Mouse (Mus musculus): ENCODE data around the gene 1700029I15Rik. TPM values are rescaled to one million over a fixed set of nuclear protein-coding genes. Genes with fewer than 3 reads are reported as not detected.
A peak's percentile ranks its signal among the peaks of the same experiment; 100 is the strongest.

Gene 1700029I15Rik
- total RNA-seq, 1 experiment = 1.3 TPM

DNA sequence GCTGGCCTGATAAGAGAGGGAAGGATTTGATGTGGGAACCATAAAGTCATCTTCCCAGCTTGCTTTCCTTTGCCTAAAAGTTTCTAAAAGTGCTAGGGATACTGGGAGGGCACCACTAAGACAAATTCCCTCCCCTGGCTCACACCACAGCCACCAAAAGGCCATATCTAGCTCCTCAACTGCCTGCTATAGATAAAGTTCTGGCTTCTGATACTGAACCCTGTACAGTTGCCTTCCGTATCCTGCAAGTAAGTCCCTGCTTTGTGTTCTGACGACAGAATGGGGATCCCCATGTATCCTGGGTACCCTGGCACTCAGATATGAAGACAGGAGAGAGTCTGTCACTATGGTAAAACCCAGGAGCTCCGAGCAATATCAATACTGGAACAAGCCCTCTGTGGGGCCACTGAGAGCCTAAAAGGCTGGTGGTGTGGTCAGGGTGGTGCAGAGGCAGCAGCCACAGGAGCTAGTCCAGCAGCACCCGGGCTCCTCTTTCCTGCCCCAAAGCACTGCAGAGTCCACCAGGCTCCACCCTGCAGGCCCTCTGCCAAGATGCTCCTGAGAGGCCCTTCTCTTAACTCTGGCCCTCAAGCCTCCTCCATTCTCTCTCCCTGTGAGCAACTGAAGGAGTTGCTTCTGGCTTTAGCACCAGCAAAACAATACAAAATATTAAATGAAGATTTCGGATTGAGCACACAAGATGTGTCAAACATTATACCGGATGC, 8.0 kb downstream of the 1700029I15Rik start:
- peaks cover 2 to 11% of the 10 kb centered on the region in 2 experiments; a peak in 1 of 4 replicates for H3K4me1 ChIP-seq (ENCODE audit: control insufficient read depth in 2 of 2, insufficient read depth in 2 of 2, low read length in 2 of 2, poor library complexity in 1 of 2)
- no peaks in the 10 kb centered on the region for H3K9me3 ChIP-seq (ENCODE audit: control insufficient read depth, insufficient read depth, low read depth, low read length)
- no peak overlapping the region for H3K4me3 ChIP-seq (ENCODE audit: insufficient read depth in 1 of 2, low read depth in 1 of 2, low read length in 2 of 2, poor library complexity in 1 of 2, severe bottlenecking in 1 of 2)
- DNase-seq (ENCODE audit: low read depth, low spot score) = no peak
- no peak overlapping the region for H3K27ac ChIP-seq (ENCODE audit: insufficient read depth, low read depth, low read length, poor library complexity, severe bottlenecking)
- in situ Hi-C loops (cut with MboI; ENCODE audit: low sequenced_read_pairs in 2 of 2, unreplicated experiment in 2 of 2) = no loop called here
- H3K36me3 ChIP-seq (ENCODE audit: control insufficient read depth, insufficient read depth, low read length, poor library complexity, severe bottlenecking) = peaks cover 16% of the 10 kb centered on the region; the same call in 1 of the 2 replicates
- TF ChIP-seq ZC3H11A (IDR thresholded peaks at IDR 0.05; ENCODE audit: borderline replicate concordance, low read depth, low read length) = no peak
- TF ChIP-seq ZNF384 (IDR thresholded peaks at IDR 0.05; ENCODE audit: low read depth, low read length) = no peak
- no peak for TF ChIP-seq CHD2 (IDR thresholded peaks at IDR 0.05; ENCODE audit: low read depth, low read length)
- TF ChIP-seq MAFK (IDR thresholded peaks at IDR 0.05; ENCODE audit: insufficient read depth, low read depth, low read length) = no peak
- no peak for TF ChIP-seq HCFC1 (IDR thresholded peaks at IDR 0.05; ENCODE audit: borderline replicate concordance, insufficient read depth, low read length)
- H3K9ac ChIP-seq (ENCODE audit: insufficient read depth, low read depth, low read length, poor library complexity, severe bottlenecking) = no peak overlapping the region

DNA sequence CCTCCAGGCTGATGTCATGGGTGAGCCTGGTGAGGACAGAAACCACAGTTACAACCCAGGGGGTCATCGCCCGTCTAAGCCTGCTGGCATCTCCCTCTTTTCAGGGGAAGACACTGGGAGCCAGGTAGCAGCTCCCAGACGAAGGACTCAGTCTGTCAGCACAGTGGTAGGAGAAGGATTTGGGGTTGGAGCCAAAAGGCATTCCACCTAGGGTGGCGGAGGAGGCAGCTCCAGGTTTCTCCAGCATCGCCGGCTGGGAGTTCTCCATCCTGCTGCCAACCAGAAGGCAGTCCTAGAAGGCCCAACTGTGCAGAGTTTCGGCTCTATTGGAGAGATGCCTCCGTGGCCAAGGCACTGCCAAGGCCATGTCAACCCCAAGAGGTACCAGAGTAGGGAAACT, 8.8 kb downstream of the 1700029I15Rik start:
- H3K4me1 ChIP-seq (ENCODE audit: control insufficient read depth in 2 of 2, insufficient read depth in 2 of 2, low read length in 2 of 2, poor library complexity in 1 of 2) = peaks cover 2 to 7% of the 10 kb centered on the region in 2 experiments; a peak in 1 of 4 replicates
- TF ChIP-seq CHD2 (IDR thresholded peaks at IDR 0.05; ENCODE audit: low read depth, low read length) (no peak), MAFK (IDR thresholded peaks at IDR 0.05; ENCODE audit: insufficient read depth, low read depth, low read length) (no peak), ZNF384 (IDR thresholded peaks at IDR 0.05; ENCODE audit: low read depth, low read length) (no peak), ZC3H11A (IDR thresholded peaks at IDR 0.05; ENCODE audit: borderline replicate concordance, low read depth, low read length) (no peak), HCFC1 (IDR thresholded peaks at IDR 0.05; ENCODE audit: borderline replicate concordance, insufficient read depth, low read length) (no peak)
- no peak for DNase-seq (ENCODE audit: low read depth, low spot score)
- no peak overlapping the region for H3K4me3 ChIP-seq (ENCODE audit: insufficient read depth in 1 of 2, low read depth in 1 of 2, low read length in 2 of 2, poor library complexity in 1 of 2, severe bottlenecking in 1 of 2)
- H3K9ac ChIP-seq (ENCODE audit: insufficient read depth, low read depth, low read length, poor library complexity, severe bottlenecking) = no peak overlapping the region
- H3K36me3 ChIP-seq (ENCODE audit: control insufficient read depth, insufficient read depth, low read length, poor library complexity, severe bottlenecking) = peaks cover 9% of the 10 kb centered on the region; the same call in 1 of the 2 replicates
- H3K9me3 ChIP-seq (ENCODE audit: control insufficient read depth, insufficient read depth, low read depth, low read length) = no peaks in the 10 kb centered on the region
- in situ Hi-C loops (cut with MboI; ENCODE audit: low sequenced_read_pairs in 2 of 2, unreplicated experiment in 2 of 2) = no loop called here
- H3K27ac ChIP-seq (ENCODE audit: insufficient read depth, low read depth, low read length, poor library complexity, severe bottlenecking) = no peak overlapping the region

- peaks cover 2% of the 10 kb centered on the region; the same call in 1 of the 2 replicates for H3K36me3 ChIP-seq (ENCODE audit: control insufficient read depth, insufficient read depth, low read length, poor library complexity, severe bottlenecking)
- no peaks in the 10 kb centered on the region for H3K9me3 ChIP-seq (ENCODE audit: control insufficient read depth, insufficient read depth, low read depth, low read length)
- in situ Hi-C loops (cut with MboI; ENCODE audit: low sequenced_read_pairs in 2 of 2, unreplicated experiment in 2 of 2) = no loop called here
- H3K27ac ChIP-seq (ENCODE audit: insufficient read depth, low read depth, low read length, poor library complexity, severe bottlenecking) = no peak overlapping the region
- no peak for TF ChIP-seq HCFC1 (IDR thresholded peaks at IDR 0.05; ENCODE audit: borderline replicate concordance, insufficient read depth, low read length)
- no peak for TF ChIP-seq MAFK (IDR thresholded peaks at IDR 0.05; ENCODE audit: insufficient read depth, low read depth, low read length)
- TF ChIP-seq ZNF384 (IDR thresholded peaks at IDR 0.05; ENCODE audit: low read depth, low read length) = no peak
- TF ChIP-seq CHD2 (IDR thresholded peaks at IDR 0.05; ENCODE audit: low read depth, low read length) = no peak
- TF ChIP-seq ZC3H11A (IDR thresholded peaks at IDR 0.05; ENCODE audit: borderline replicate concordance, low read depth, low read length) = no peak
- no peak overlapping the region; a peak in 1 of 4 replicates for H3K4me3 ChIP-seq (ENCODE audit: insufficient read depth in 1 of 2, low read depth in 1 of 2, low read length in 2 of 2, poor library complexity in 1 of 2, severe bottlenecking in 1 of 2)
- peaks cover 2 to 7% of the 10 kb centered on the region in 2 experiments; a peak in 1 of 4 replicates for H3K4me1 ChIP-seq (ENCODE audit: control insufficient read depth in 2 of 2, insufficient read depth in 2 of 2, low read length in 2 of 2, poor library complexity in 1 of 2)
- DNase-seq (ENCODE audit: low read depth, low spot score) = no peak
- H3K9ac ChIP-seq (ENCODE audit: insufficient read depth, low read depth, low read length, poor library complexity, severe bottlenecking) = no peak overlapping the region
Measured at GRCm38 (mm10) chr2:92391703-92392317, 9.5 kb downstream of the 1700029I15Rik start.

GRCm38 (mm10) chr2:92392318-92393264, 10.3 kb downstream of the 1700029I15Rik start:
- H3K4me1 ChIP-seq (ENCODE audit: control insufficient read depth in 2 of 2, insufficient read depth in 2 of 2, low read length in 2 of 2, poor library complexity in 1 of 2) = peaks cover 2 to 7% of the 10 kb centered on the region in 2 experiments; a peak in 1 of 4 replicates
- H3K27ac ChIP-seq (ENCODE audit: insufficient read depth, low read depth, low read length, poor library complexity, severe bottlenecking) = no peak overlapping the region
- peak; percentile 83; the same call in 1 of the 2 replicates for TF ChIP-seq ZNF384 (IDR thresholded peaks at IDR 0.05; ENCODE audit: low read depth, low read length)
- TF ChIP-seq ZC3H11A (IDR thresholded peaks at IDR 0.05; ENCODE audit: borderline replicate concordance, low read depth, low read length) = no peak
- TF ChIP-seq CHD2 (IDR thresholded peaks at IDR 0.05; ENCODE audit: low read depth, low read length) = no peak
- no peaks in the 10 kb centered on the region; the same call in 1 of the 2 replicates for H3K36me3 ChIP-seq (ENCODE audit: control insufficient read depth, insufficient read depth, low read length, poor library complexity, severe bottlenecking)
- H3K4me3 ChIP-seq (ENCODE audit: insufficient read depth in 1 of 2, low read depth in 1 of 2, low read length in 2 of 2, poor library complexity in 1 of 2, severe bottlenecking in 1 of 2) = peak overlapping the region in 1 of 2 experiments; percentile 12; a peak in 2 of 4 replicates
- in situ Hi-C loops (cut with MboI; ENCODE audit: low sequenced_read_pairs in 2 of 2, unreplicated experiment in 2 of 2) = no loop called here
- no peak for DNase-seq (ENCODE audit: low read depth, low spot score)
- H3K9me3 ChIP-seq (ENCODE audit: control insufficient read depth, insufficient read depth, low read depth, low read length) = no peaks in the 10 kb centered on the region
- no peak overlapping the region for H3K9ac ChIP-seq (ENCODE audit: insufficient read depth, low read depth, low read length, poor library complexity, severe bottlenecking)
